Mouse (Mus musculus) fat pad, adult 2 months (tissue): ENCODE results near the gene Zbtb37.
"Not testable (repeated sequence)": the region's sequence is repeated elsewhere in the genome, so short reads cannot be mapped to it uniquely, and the experiment has no call there.

Experiments used
- DNase-seq: peaks from one replicate; pipeline ENCODE4 v3.0.0-alpha.2; 2011; ENCODE audit warnings: low read depth, low spot score; ENCODE audit errors: extremely low read depth

The Zbtb37 gene

GRCm38 (mm10) chr1:161033856-161034434 lies 704 bp downstream of the Zbtb37 start:
- no peak for DNase-seq

GRCm38 (mm10) chr1:161032345-161032744 lies 2.3 kb downstream of the Zbtb37 start:
- no peak for DNase-seq

GRCm38 (mm10) chr1:161031881-161032280 lies 2.8 kb downstream of the Zbtb37 start:
- DNase-seq: no peak

- DNase-seq: no peak
These were observed 4.6 kb downstream of the Zbtb37 start for GRCm38 (mm10) chr1:161030058-161030457.

GRCm38 (mm10) chr1:161028427-161028826 lies 6.2 kb downstream of the Zbtb37 start:
- DNase-seq: not testable (repeated sequence)

DNA sequence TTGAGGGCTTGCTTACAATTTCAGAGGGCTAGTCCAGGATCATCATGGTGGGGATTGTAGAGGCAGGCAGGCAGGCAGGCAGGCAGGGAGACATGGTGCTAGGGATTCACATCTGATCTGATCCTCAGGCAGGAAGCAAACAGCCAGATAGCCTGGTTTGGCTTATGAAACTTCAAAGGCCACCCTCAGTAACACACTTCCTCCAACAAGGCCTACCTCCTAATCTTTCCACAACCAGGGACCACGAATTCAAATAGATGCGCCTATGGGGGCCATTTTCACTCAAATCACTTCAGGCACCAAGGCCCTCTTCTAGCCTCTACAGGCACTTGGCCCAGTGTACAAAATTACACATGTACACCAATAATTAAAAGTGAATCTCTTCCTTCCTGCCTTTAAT lies 7.5 kb downstream of the Zbtb37 start:
- no peak for DNase-seq

- DNase-seq: no peak
These were observed 9.0 kb downstream of the Zbtb37 start for GRCm38 (mm10) chr1:161025410-161026210.

GRCm38 (mm10) chr1:161020051-161020450 lies 14.6 kb downstream of the Zbtb37 start:
- no peak for DNase-seq

GRCm38 (mm10) chr1:161016378-161016777 lies 18.3 kb downstream of the Zbtb37 start:
- no peak for DNase-seq

- DNase-seq: no peak
These were observed 24.2 kb downstream of the Zbtb37 start for GRCm38 (mm10) chr1:161010436-161010835.

DNA sequence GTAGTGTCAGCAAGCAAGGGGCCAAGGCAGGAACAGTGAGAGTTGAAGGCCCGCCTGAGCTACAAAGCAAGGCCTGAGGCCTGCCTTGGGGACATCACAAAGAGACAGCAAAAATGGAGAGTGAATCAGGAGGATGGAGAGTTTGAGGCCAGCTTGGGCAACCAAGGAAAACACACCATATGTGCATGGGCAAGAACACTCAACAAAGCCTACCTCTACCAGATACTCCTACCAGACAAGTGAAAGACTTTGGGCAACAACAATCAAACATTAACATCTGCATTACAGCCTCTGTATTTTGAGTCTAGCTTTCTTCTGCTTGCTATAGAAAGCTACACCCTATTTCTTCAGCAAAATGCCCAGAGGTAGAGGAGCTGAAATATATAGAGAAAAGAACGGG lies 26.6 kb downstream of the Zbtb37 start:
- DNase-seq: no peak

DNA sequence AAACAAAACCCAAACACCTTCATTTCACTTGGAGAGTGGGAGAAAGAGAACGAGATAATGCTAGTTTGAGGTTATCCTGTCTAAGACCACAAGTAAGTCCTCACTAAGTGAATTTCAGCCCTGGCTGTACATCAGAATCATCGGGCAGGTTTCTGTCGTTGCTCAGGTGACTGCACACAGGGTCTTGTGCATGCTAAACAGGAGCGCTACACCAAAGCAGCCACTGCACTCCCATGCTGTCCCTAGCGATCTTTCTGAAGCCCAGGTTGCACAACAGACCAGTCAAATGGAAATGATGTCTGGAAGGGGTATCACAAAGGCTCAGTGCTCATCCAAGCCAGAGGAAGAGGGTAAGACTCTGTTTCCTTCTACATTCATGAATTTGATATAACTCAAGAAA lies 28.2 kb downstream of the Zbtb37 start:
- no peak for DNase-seq

- no peak for DNase-seq
These were observed 29.1 kb downstream of the Zbtb37 start for GRCm38 (mm10) chr1:161005526-161005925.

DNA sequence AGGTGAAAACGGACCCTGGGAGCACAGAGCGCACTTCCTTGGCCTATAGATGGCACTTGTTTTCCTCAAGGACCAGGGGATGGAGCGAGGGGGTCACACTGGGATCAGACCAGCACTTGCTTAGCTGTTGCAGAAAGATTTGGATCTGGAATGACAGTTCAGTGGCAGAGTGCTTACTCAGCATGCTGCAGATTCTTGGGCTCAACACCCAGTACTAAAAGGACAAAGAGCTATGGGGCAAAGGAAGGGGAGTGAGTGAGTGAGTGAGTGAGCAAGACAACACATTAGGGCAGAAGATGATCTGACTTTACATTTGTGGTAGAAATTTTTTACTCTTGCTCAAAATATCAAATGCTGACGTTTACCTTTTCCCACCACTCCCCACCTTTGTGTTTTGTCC lies 29.7 kb downstream of the Zbtb37 start:
- no peak for DNase-seq

DNA sequence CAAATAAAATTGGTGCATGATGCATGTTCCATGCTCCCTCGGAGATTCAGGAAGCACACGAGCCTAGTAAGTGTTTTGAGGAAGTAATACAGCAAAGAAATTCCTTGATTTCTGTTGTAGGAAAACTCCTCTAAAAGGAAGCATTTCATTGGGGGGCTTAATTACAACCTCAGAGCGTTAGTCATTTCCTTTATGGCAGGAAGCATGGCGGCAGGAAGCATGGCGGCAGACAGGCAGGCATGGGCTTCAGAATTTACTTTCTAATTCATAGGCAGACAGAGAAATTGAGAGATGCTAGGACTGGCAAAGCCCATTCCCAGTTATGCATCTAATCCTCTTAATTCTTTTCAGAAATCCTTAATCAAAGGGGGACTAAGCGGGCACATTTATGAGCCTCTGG lies 40.8 kb downstream of the Zbtb37 start:
- no peak for DNase-seq

DNA sequence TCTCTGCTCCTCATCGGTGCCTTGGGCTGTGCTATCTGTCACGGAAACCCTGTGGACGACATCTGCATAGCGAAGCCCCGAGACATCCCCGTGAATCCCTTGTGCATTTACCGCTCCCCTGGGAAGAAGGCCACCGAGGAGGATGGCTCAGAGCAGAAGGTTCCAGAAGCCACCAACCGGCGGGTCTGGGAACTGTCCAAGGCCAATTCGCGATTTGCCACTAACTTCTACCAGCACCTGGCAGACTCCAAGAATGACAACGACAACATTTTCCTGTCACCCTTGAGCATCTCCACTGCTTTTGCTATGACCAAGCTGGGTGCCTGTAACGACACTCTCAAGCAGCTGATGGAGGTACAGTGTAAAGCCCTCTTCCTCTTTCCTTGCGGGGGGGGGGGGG lies 45.3 kb downstream of the Zbtb37 start:
- no peak for DNase-seq

GRCm38 (mm10) chr1:160986881-160987635 lies 47.6 kb downstream of the Zbtb37 start:
- DNase-seq: no peak

DNA sequence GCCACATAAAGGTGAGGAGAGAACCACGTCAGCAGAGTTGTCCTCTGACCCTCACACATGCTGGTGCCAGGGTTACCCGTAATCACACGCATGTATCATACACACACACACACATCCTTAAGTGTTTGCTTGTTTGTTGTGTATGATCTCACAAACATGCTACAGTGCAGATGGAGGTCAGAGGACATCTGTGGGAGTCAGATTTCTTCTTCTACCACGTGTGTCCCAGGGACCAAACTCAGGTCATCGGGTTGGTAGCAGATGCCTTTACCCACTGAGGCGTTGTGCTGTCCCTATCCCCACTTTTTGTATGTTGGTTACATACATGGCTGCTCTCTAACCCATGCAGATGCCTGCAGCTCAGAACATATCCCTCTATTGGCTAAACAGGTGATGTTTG lies 49.2 kb downstream of the Zbtb37 start:
- DNase-seq: no peak

DNA sequence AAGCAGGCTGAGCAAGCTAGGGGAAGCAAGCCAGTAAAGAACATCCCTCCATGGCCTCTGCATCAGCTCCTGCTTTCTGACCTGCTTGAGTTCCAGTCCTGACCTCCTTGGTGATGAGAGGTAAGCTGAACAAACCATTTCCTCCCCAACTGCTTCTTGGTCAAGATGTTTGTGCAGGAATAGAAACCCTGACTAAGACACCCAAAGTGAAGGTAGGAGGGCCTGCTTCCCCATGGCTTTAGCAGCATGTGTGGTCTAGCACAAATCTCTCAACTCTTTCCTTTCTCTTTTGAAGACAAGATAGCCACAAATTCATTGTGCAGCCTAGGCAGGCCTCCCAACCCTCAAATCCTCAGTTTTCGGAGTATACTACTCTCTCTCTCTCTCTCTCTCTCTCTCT lies 49.9 kb downstream of the Zbtb37 start:
- DNase-seq: not testable (repeated sequence)

DNA sequence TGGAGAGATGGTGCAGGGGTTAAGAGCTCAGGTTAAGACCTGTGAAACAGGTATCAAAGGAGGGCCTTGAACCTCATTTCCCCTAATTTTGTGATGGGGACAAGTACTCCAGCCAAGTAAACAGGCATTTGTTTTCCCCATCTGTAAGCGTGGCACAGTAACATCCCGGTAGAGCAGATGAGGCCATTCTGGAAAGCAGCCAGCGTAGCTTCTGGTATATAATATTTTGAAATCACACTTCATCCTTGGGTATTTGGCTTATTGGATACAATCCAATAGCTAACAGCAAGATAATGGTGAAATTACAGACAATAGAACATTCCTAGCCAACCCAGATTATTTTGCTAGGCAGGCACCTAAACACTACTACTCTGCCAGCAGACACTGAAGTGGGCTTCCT lies 51.8 kb downstream of the Zbtb37 start:
- DNase-seq: peak; percentile 59

DNA sequence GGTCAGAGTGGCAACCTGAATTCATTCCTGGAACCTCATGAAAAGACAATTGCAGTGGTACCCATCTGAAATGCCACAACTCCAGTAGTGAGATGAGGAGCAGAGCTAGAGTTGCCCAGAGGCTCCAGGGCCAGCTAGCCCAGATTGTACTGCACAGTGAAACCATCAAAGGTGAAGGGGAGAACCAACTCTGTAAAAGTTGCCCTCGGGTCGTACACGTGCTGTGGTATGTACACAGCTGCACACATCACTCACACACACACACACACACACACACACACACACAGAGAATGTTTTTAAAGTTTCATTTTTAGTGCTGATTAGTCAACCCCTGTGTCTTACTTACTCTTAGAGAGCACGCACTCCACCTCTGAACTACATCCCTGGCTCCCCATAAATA lies 53.3 kb downstream of the Zbtb37 start:
- DNase-seq: no peak
